Mouse (Mus musculus) bone marrow macrophage, adult 2 months (primary cell): ENCODE data around the gene Tanc2.

Experiments used
- CTCF ChIP-seq: IDR thresholded peaks from 2 replicates; pipeline ENCODE4 v1.5.1; 2012; ENCODE audit warnings: low read depth, mild to moderate bottlenecking, low read length, moderate library complexity
- POLR2A ChIP-seq: IDR thresholded peaks from 2 replicates; pipeline ENCODE4 v1.6.1; 2012; ENCODE audit warnings: mild to moderate bottlenecking, low read depth, low read length, borderline replicate concordance

GRCm38 (mm10) chr11:105978232-105978631 lies 388.4 kb downstream of the Tanc2 start:
- TF ChIP-seq CTCF (no peak), POLR2A (no peak)
